Mouse (Mus musculus) liver, embryonic 11.5 days (tissue): Measurements from ENCODE around the gene Gm12258. TPM values are rescaled to one million over a fixed set of nuclear protein-coding genes. Genes with fewer than 3 reads are reported as not detected.

ENCODE experiments used
- ATAC-seq: fragments of 200-750 bp; cut with Nextera tagmentation; replicated peaks from 2 replicates; pipeline ENCODE4 v1.8.0; 2017; ENCODE audit warnings: moderate number of reproducible peaks, mild to moderate bottlenecking, moderate TSS enrichment, moderate library complexity; ENCODE audit not compliant: low FRiP score
- DNase-seq: peaks from one replicate; pipeline ENCODE4 v3.0.0-alpha.2; 2017; ENCODE audit warnings: low spot score
- H3K27ac ChIP-seq: fragments of 300-500 bp; sonication (generic); 2 replicates; pipeline ENCODE4 v1.5.1; 2014; ENCODE audit warnings: mild to moderate bottlenecking, low read depth, low read length, control low read depth
- H3K27me3 ChIP-seq: fragments of 300-500 bp; sonication (generic); replicated peaks from 2 replicates; pipeline ENCODE4 v1.6.1; 2014; ENCODE audit warnings: low read length, mixed read lengths; ENCODE audit not compliant: control insufficient read depth, insufficient read depth
- H3K36me3 ChIP-seq: fragments of 300-500 bp; sonication (generic); 2 replicates; pipeline ENCODE4 v1.6.1; 2014; ENCODE audit warnings: mild to moderate bottlenecking, low read length, moderate library complexity, mixed read lengths; ENCODE audit not compliant: control insufficient read depth, insufficient read depth
- H3K4me1 ChIP-seq: fragments of 300-500 bp; sonication (generic); replicated peaks from 2 replicates; pipeline ENCODE4 v1.6.1; 2014; ENCODE audit warnings: low read length, mixed read lengths; ENCODE audit not compliant: control insufficient read depth, insufficient read depth
- H3K4me2 ChIP-seq: fragments of 300-500 bp; sonication (generic); 2 replicates; pipeline ENCODE4 v1.6.1; 2014; ENCODE audit warnings: mild to moderate bottlenecking, control low read depth, moderate library complexity
- H3K4me3 ChIP-seq: fragments of 300-500 bp; sonication (generic); 2 replicates; pipeline ENCODE4 v1.5.1; 2014; ENCODE audit warnings: low read depth, low read length, control low read depth
- H3K9ac ChIP-seq: fragments of 300-500 bp; sonication (generic); 2 replicates; pipeline ENCODE4 v1.6.1; 2014; ENCODE audit warnings: low read depth, low read length, control low read depth
- H3K9me3 ChIP-seq: fragments of 300-500 bp; sonication (generic); 2 replicates; pipeline ENCODE4 v1.6.1; 2016; ENCODE audit warnings: low read length, inconsistent platforms, mixed read lengths; ENCODE audit not compliant: control insufficient read depth
- WGBS: fragments of 180-500 bp; shearing (Covaris S2); extraction: QIAGEN DNeasy Blood & Tissue Kit; methylation state at CpG from one replicate; pipeline ENCODE4 v1.1.7; 2014; 5-methylcytosine and 5-hydroxymethylcytosine counted together
- polyA plus RNA-seq: library from polyadenylated mRNA; unstranded; fragments of >200 nt; fragmentation: Nextera tagmentation; extraction: Ambion mirVana; gene quantifications from 2 replicates; pipeline ENCODE4 v1.2.1, GENCODE M21; 2014

Gene Gm12258
- polyA plus RNA-seq, 1 experiment from 2014 or later: 4.3 TPM

- Histone ChIP-seq H3K4me2 (peak overlapping the region; percentile 96), H3K9ac (no peak overlapping the region; the same call in 1 of the 2 replicates), H3K27me3 (no peaks in the 10 kb centered on the region), H3K27ac (peak overlapping the region; percentile 93; the same call in 1 of the 2 replicates), H3K36me3 (peaks cover 4% of the 10 kb centered on the region; the same call in 1 of the 2 replicates), H3K4me1 (peaks cover 10% of the 10 kb centered on the region), H3K4me3 (peak overlapping the region; percentile 91; the same call in 1 of the 2 replicates), H3K9me3 (no peaks in the 10 kb centered on the region)
- DNase-seq (no peak), ATAC-seq (peak; percentile 26; the same call in 1 of the 2 replicates)
- 47% methylated on average over 6 of the region's 6 CpGs for WGBS
These were observed 57.9 kb downstream of the Gm12258 start for GRCm38 (mm10) chr11:58904838-58905237.

Other genes with a start within 250 kb of the Gm12258 start
- not detected in 2 replicates for gene 2210407C18Rik, start 231.1 kb upstream of the Gm12258 start, polyA plus RNA-seq
- not detected in 2 replicates for gene Olfr323, start 216.7 kb upstream of the Gm12258 start, polyA plus RNA-seq
- gene Trim58, start 206.7 kb upstream of the Gm12258 start, polyA plus RNA-seq: 5.6 and 6.4 TPM in 2 replicates
- gene Olfr322, start 188.4 kb upstream of the Gm12258 start, polyA plus RNA-seq: not detected in 2 replicates
- gene Olfr320, start 166.1 kb upstream of the Gm12258 start, polyA plus RNA-seq: not detected in 2 replicates
- not detected in 2 replicates for gene Olfr319, start 148.0 kb upstream of the Gm12258 start, polyA plus RNA-seq
- not detected in 2 replicates for gene Olfr318, start 123.1 kb upstream of the Gm12258 start, polyA plus RNA-seq
- gene Olfr317, start 107.9 kb upstream of the Gm12258 start, polyA plus RNA-seq: not detected in 2 replicates
- gene Olfr316, start 94.4 kb upstream of the Gm12258 start, polyA plus RNA-seq: not detected in 2 replicates
- gene Olfr315, start 74.0 kb upstream of the Gm12258 start, polyA plus RNA-seq: not detected in 2 replicates
- gene Olfr314, start 64.2 kb upstream of the Gm12258 start, polyA plus RNA-seq: not detected in 2 replicates
- 0.70 and 0.86 TPM in 2 replicates for gene Fam183b, start 45.2 kb upstream of the Gm12258 start, polyA plus RNA-seq
- not detected in 2 replicates for gene Olfr313, start 32.2 kb upstream of the Gm12258 start, polyA plus RNA-seq
- not detected in 2 replicates for gene Olfr312, start 17.9 kb upstream of the Gm12258 start, polyA plus RNA-seq
- not detected in 2 replicates for gene Olfr311, start 7.9 kb upstream of the Gm12258 start, polyA plus RNA-seq
- 5.0 and 5.6 TPM in 2 replicates for gene 2810021J22Rik, start 20.1 kb downstream of the Gm12258 start, polyA plus RNA-seq
- gene Zfp39, start 57.1 kb downstream of the Gm12258 start, polyA plus RNA-seq: 10.2 and 11.8 TPM in 2 replicates
- gene Btnl10, start 70.8 kb downstream of the Gm12258 start, polyA plus RNA-seq: 4.0 and 5.0 TPM in 2 replicates
- 229 and 240 TPM in 2 replicates for gene Rnf187, start 91.8 kb downstream of the Gm12258 start, polyA plus RNA-seq
- gene Hist3h2ba, start 101.8 kb downstream of the Gm12258 start, polyA plus RNA-seq: 6.3 and 6.9 TPM in 2 replicates
- 12.0 and 14.5 TPM in 2 replicates for gene Hist3h2a, start 107.5 kb downstream of the Gm12258 start, polyA plus RNA-seq
- 0.23 and 0.38 TPM in 2 replicates for gene Trim17, start 107.5 kb downstream of the Gm12258 start, polyA plus RNA-seq
- 17.3 and 17.8 TPM in 2 replicates for gene Trim11, start 130.9 kb downstream of the Gm12258 start, polyA plus RNA-seq